Mouse (Mus musculus): ENCODE measurements around the gene Cd302.

GRCm38 (mm10) chr2:60267567-60267966 lies 16.7 kb downstream of the Cd302 start:
- TF ChIP-seq CTCF (IDR thresholded peaks at IDR 0.05; ENCODE audit: extremely low read depth, insufficient read depth, low read length) (no peak), POLR2A (IDR thresholded peaks at IDR 0.05; ENCODE audit: extremely low read depth, insufficient read depth, low read length) (no peak)

Measured in cortical plate, adult 2 months (tissue).